Mouse (Mus musculus) right cerebral cortex, postnatal 4 days (tissue): ENCODE data around the gene Tex11.
"Not testable (repeated sequence)": the region's sequence is repeated elsewhere in the genome, so short reads cannot be mapped to it uniquely, and the experiment has no call there.

Experiments
- DNase-seq: peaks from one replicate; pipeline ENCODE4 v3.0.0-alpha.2; 2022

Tex11 gene

GRCm38 (mm10) chrX:101059541-101059940 is at the start of gene Tex11:
Tex11 (minus strand) TSS chrX:101059667.
- no peak for DNase-seq

- DNase-seq: no peak
These were observed 26.5 kb upstream of the Tex11 start, which contains the start of gene Slc7a3 for GRCm38 (mm10) chrX:101085920-101086319. Slc7a3 (minus strand) TSS chrX:101086020.

- not testable (repeated sequence) for DNase-seq
These were observed 25.7 kb upstream of the Tex11 start for GRCm38 (mm10) chrX:101085211-101085610.

GRCm38 (mm10) chrX:101084192-101084591 is 24.7 kb upstream of the Tex11 start:
- DNase-seq: no peak

- no peak for DNase-seq
These were observed 5.8 kb upstream of the Tex11 start for GRCm38 (mm10) chrX:101065245-101065644.

GRCm38 (mm10) chrX:101063503-101063902 is 4.0 kb upstream of the Tex11 start:
- peak; percentile 17 for DNase-seq

- no peak for DNase-seq
These were observed 115.8 kb downstream of the Tex11 start for GRCm38 (mm10) chrX:100943640-100944039.

GRCm38 (mm10) chrX:100839211-100839610 is 220.3 kb downstream of the Tex11 start:
- no peak for DNase-seq

- DNase-seq: no peak
These were observed 226.7 kb downstream of the Tex11 start for GRCm38 (mm10) chrX:100832806-100833205.

- no peak for DNase-seq
These were observed 233.9 kb downstream of the Tex11 start for GRCm38 (mm10) chrX:100825557-100825956.

- DNase-seq: no peak
These were observed 238.3 kb downstream of the Tex11 start for GRCm38 (mm10) chrX:100821149-100821548.

- DNase-seq: no peak
These were observed 240.8 kb downstream of the Tex11 start for GRCm38 (mm10) chrX:100818681-100819080.

- no peak for DNase-seq
These were observed 243.7 kb downstream of the Tex11 start for GRCm38 (mm10) chrX:100815766-100816165.

GRCm38 (mm10) chrX:100814139-100814538 is 245.3 kb downstream of the Tex11 start:
- no peak for DNase-seq

GRCm38 (mm10) chrX:100811129-100811528 is 248.3 kb downstream of the Tex11 start:
- DNase-seq: no peak

- no peak for DNase-seq
These were observed 257.4 kb downstream of the Tex11 start for GRCm38 (mm10) chrX:100802034-100802433.

GRCm38 (mm10) chrX:100800643-100801042 is 258.8 kb downstream of the Tex11 start:
- no peak for DNase-seq

- DNase-seq: no peak
These were observed 261.5 kb downstream of the Tex11 start for GRCm38 (mm10) chrX:100797851-100798527.

- no peak for DNase-seq
These were observed 262.1 kb downstream of the Tex11 start for GRCm38 (mm10) chrX:100797370-100797769.

- DNase-seq: no peak
These were observed 262.8 kb downstream of the Tex11 start for GRCm38 (mm10) chrX:100796741-100797090.

- no peak for DNase-seq
These were observed 263.3 kb downstream of the Tex11 start for GRCm38 (mm10) chrX:100796041-100796740.

GRCm38 (mm10) chrX:100789322-100789721 is 270.1 kb downstream of the Tex11 start:
- no peak for DNase-seq
